Mouse (Mus musculus) Muller cell, postnatal 12 days (primary cell): ENCODE data around the gene Scnn1g.
A peak's percentile ranks its signal among the peaks of the same experiment; 100 is the strongest.

Experiments used
- DNase-seq: peaks from one replicate; pipeline ENCODE4 v3.0.0-alpha.2; 2015; ENCODE audit errors: inconsistent ontology term

Scnn1g gene

GRCm38 (mm10) chr7:121778553-121778952 lies 44.3 kb downstream of the Scnn1g start:
- no peak for DNase-seq

DNA sequence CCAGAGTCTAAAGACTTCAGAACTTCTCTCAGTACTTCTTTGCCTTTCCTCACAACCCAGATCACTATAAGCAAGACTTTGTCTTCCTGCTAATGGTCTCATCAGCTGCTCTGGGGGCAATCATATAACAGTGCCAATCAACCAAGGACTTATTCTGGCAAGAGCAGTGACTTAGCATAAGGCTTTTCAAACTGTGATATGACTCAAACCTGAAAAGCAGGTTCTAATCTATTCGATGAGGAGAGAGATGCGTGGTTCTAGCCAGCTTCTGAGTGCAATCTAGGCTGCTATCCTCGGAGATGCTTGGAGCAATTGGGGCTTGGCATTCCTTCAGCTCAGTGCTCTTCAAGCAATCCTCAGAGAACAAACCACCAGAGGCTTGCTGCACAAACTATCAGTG lies 44.7 kb downstream of the Scnn1g start:
- DNase-seq = no peak

DNA sequence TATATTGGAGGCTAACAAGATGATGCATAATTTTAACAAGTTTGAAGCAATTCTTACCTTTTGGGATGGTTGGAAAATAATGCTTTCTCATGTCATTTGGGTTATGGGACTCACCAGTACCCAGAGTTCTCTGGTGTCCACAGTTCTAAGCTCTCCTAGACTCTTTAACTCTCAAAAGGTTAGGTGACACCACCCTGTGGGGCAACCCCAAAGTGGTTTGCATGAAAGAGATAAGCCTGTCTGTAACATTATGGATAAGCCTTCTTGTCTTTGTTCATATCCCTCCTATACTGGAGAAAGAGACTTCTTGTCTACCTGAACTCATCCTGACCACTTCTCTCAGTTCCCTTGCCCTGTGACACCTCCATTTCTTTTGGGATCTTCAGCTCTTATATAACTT lies 45.1 kb downstream of the Scnn1g start:
- DNase-seq = no peak

GRCm38 (mm10) chr7:121782188-121782909 lies 48.1 kb downstream of the Scnn1g start:
- DNase-seq = no peak

- DNase-seq = peak; percentile 95
Observed at GRCm38 (mm10) chr7:121785651-121786228, 51.5 kb downstream of the Scnn1g start.

DNA sequence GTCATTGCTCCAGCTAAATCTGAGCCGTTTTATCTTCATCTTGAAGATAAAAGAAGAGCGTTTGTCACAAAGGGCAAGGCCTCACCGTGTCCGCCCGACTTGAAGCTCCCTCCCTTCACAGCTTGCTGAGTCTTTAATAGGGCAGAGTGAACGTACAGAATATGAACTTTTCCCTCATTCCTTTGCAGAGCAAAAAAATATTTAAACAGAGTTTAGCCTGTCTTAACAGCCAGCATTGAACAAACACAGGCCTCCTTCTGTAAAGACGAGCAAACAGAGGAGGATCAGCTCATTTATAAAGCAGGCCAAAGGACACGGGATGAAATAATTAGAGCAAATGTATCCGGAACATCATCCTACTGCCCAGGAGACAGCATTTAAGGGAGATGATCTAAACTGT lies 63.5 kb downstream of the Scnn1g start:
- DNase-seq = no peak

DNA sequence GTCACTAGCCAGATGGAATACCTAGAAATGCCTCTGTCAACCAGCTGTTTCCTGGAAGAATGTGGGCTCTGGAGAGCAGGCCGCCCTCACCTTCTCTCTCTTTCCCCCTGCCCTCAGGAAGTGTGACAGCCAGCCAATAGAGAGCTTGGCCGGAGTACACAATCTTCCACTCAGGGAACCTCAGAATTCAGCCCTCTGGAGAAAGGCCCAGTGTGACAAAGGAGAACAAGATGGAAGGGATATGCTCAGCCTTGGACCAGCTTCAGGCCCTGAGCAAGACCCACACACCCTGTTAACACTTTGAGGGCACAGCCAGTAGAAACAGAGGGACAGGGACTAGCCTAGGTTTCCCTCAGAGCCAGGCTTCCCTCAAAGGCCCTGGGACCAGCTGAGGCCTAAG lies 68.2 kb downstream of the Scnn1g start:
- DNase-seq = no peak

GRCm38 (mm10) chr7:121803011-121803410 lies 68.7 kb downstream of the Scnn1g start:
- no peak for DNase-seq

GRCm38 (mm10) chr7:121805811-121806496 lies 71.7 kb downstream of the Scnn1g start:
- DNase-seq = peak; percentile 90

DNA sequence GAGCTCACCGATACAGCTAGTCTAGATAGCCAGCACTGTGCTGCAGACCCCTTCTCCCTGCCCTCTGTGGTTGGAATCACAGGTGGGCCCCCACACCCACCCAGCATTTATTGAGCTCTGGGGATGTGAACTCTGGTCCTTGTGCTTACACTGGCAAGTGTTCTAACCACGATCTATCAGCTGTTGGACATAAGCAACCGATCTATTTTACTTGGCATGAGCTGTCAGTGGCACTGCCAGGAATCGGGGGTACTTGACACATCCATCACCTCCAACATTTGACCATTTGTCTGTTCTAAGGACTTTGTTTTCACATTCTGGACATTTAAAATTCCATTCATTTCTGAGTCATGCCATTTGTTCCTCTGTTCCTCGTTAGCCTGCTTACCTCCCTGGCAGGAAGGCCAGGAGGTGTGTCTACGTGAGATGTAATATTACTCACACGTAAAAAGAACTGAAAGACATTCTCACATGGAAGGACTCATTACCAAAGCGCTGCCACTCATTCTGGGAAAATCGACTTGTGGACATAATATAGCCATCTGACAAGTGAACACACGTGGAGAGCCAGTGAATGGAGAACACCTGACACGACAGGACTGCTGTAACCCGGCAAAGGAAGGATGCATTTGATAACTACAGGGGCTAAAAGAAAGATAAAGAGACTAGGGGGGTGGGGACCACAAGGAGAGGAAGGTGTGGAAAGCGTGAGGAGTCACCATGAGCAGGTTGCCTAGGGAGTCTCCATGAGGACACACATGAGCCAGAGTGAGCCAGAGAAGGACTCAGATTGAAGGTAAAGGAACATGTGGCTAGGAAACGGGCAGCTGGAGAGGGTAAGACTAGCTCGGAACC lies 73.7 kb downstream of the Scnn1g start:
- peak; percentile 81 for DNase-seq
